Mouse (Mus musculus) cortical plate, adult 2 months (tissue): Measurements from ENCODE around the gene Rsf1.

ENCODE experiments used
- CTCF ChIP-seq: fragments of 200-500 bp; IDR thresholded peaks from 2 replicates; pipeline ENCODE4 v1.5.1; 2011; ENCODE audit warnings: mild to moderate bottlenecking, control low read depth, low read length; ENCODE audit not compliant: insufficient read depth; ENCODE audit errors: extremely low read depth
- POLR2A ChIP-seq: fragments of 200-500 bp; IDR thresholded peaks from 2 replicates; pipeline ENCODE4 v1.6.1; 2011; ENCODE audit warnings: mild to moderate bottlenecking, low read length, control low read depth; ENCODE audit not compliant: insufficient read depth; ENCODE audit errors: extremely low read depth

DNA sequence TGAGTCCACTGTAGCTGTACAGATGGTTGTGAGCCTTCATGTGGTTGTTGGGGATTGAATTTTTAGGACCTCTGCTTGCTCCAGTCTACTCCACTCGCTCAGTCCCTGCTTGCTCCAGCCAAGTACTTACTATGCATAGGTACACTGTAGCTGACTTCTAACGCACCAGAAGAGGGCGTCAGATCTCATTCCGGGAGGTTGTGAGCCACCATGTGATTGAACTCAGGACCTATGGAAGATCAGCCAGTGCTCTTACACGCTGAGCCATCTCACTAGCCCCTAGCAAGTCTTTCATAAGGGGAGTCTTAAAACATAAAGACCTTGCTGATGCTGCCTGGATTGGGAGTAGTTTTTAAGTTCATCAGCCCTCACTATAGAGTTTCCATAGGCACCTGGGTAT is 140.4 kb downstream of the Rsf1 start:
- TF ChIP-seq POLR2A (no peak), CTCF (no peak)
